Mouse (Mus musculus): ENCODE data around the gene Jkamp.

DNA sequence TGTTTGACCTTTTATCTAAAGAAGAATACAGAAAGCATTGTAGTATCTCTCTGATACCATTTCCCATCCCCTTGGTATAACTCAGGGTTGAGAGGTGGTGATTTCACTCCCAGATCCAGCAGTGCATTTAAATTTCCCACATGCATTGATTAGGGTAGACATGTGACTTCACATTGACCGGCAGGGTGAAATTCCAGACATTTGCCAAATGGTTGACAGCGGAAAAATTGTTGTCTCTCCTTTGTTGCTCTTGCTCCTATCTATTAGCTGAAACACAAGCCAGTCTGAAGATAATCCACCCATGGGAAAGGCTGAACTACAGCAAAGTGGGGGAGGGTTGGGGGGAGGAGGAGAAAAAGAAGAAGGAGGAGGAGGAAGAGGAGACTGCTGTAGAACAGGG lies 46.5 kb upstream of the Jkamp start:
- no peak for TF ChIP-seq CTCF (IDR thresholded peaks at IDR 0.05; ENCODE audit: borderline replicate concordance, insufficient read depth, low read length)
- TF ChIP-seq POLR2A (IDR thresholded peaks at IDR 0.05; ENCODE audit: low read depth, low read length), result no peak

Measured in embryonic fibroblast, embryonic 13.5 days (primary cell).